Mouse (Mus musculus) stomach, embryonic 14.5 days (tissue): ENCODE data around the gene Nts. TPM values are rescaled to one million over a fixed set of nuclear protein-coding genes. Genes with fewer than 3 reads are reported as not detected.
"Not testable (repeated sequence)": the region's sequence is repeated elsewhere in the genome, so short reads cannot be mapped to it uniquely, and the experiment has no call there.

ENCODE experiments used
- ATAC-seq: fragments of 200-750 bp; cut with Nextera tagmentation; 2 replicates; pipeline ENCODE4 v1.8.0; 2017; ENCODE audit warnings: low read depth, moderate TSS enrichment; ENCODE audit not compliant: insufficient number of reproducible peaks, insufficient read depth, low FRiP score
- H3K27ac ChIP-seq: fragments of 300-500 bp; sonication (generic); 2 replicates; pipeline ENCODE4 v1.5.1; 2014; ENCODE audit warnings: mild to moderate bottlenecking, low read length, moderate library complexity, mixed read lengths
- H3K27me3 ChIP-seq: fragments of 300-500 bp; sonication (generic); 2 replicates; pipeline ENCODE4 v1.6.1; 2014; ENCODE audit warnings: low read length, control low read depth, mixed read lengths; ENCODE audit not compliant: control insufficient read depth, insufficient read depth
- H3K36me3 ChIP-seq: fragments of 300-500 bp; sonication (generic); 2 replicates; pipeline ENCODE4 v1.6.1; 2014; ENCODE audit warnings: mild to moderate bottlenecking, control low read depth, low read length, moderate library complexity, mixed read lengths; ENCODE audit not compliant: control insufficient read depth, insufficient read depth
- H3K4me1 ChIP-seq: fragments of 300-500 bp; sonication (generic); 2 replicates; pipeline ENCODE4 v1.6.1; 2014; ENCODE audit warnings: low read length, control low read depth, mixed read lengths; ENCODE audit not compliant: control insufficient read depth, insufficient read depth
- H3K4me2 ChIP-seq: fragments of 300-500 bp; sonication (generic); replicated peaks from 2 replicates; pipeline ENCODE4 v1.6.1; 2014; ENCODE audit warnings: low read depth, low read length, control low read depth
- H3K4me3 ChIP-seq: fragments of 300-500 bp; sonication (generic); 2 replicates; pipeline ENCODE4 v1.5.1; 2014; ENCODE audit warnings: low read depth, low read length, control low read depth
- H3K9ac ChIP-seq: fragments of 300-500 bp; sonication (generic); replicated peaks from 2 replicates; pipeline ENCODE4 v1.6.1; 2014; ENCODE audit warnings: low read depth, mild to moderate bottlenecking, control low read depth, low read length, moderate library complexity, mixed read lengths
- H3K9me3 ChIP-seq: fragments of 300-500 bp; sonication (generic); 2 replicates; pipeline ENCODE4 v1.6.1; 2016; ENCODE audit warnings: low read depth, low read length, control low read depth; ENCODE audit not compliant: control insufficient read depth
- WGBS: fragments of 180-500 bp; shearing (Covaris S2); extraction: QIAGEN DNeasy Blood & Tissue Kit; methylation state at CpG from one replicate; pipeline ENCODE4 v1.1.7; 2014; 5-methylcytosine and 5-hydroxymethylcytosine counted together
- polyA plus RNA-seq: library from polyadenylated mRNA; unstranded; fragments of >200 nt; fragmentation: Nextera tagmentation; extraction: Ambion mirVana; gene quantifications from 2 replicates; pipeline ENCODE4 v1.2.1, GENCODE M21; 2014

The Nts gene
- polyA plus RNA-seq, 1 experiment from 2014 or later: 0.52 TPM

- H3K4me2 ChIP-seq: no peak overlapping the region
- ATAC-seq: no peak
- H3K9me3 ChIP-seq: no peaks in the 10 kb centered on the region
- H3K36me3 ChIP-seq: no peaks in the 10 kb centered on the region
- H3K4me3 ChIP-seq: no peak overlapping the region
- H3K4me1 ChIP-seq: no peaks in the 10 kb centered on the region
- no peak overlapping the region for H3K27ac ChIP-seq
- WGBS: 9% methylated on average over 7 of the region's 7 CpGs
- H3K9ac ChIP-seq: no peak overlapping the region
- no peaks in the 10 kb centered on the region for H3K27me3 ChIP-seq
These were observed 38.5 kb downstream of the Nts start for GRCm38 (mm10) chr10:102451756-102452155.

- WGBS: 5% methylated on average over 7 of the region's 7 CpGs
- Histone ChIP-seq H3K36me3 (no peaks in the 10 kb centered on the region), H3K9ac (no peak overlapping the region), H3K9me3 (no peaks in the 10 kb centered on the region), H3K27me3 (no peaks in the 10 kb centered on the region), H3K4me1 (no peaks in the 10 kb centered on the region), H3K4me3 (no peak overlapping the region), H3K27ac (no peak overlapping the region), H3K4me2 (no peak overlapping the region)
- ATAC-seq: no peak
These were observed 40.8 kb downstream of the Nts start for GRCm38 (mm10) chr10:102449449-102449848.

- Histone ChIP-seq H3K4me1 (no peaks in the 10 kb centered on the region), H3K9ac (no peak overlapping the region), H3K9me3 (no peaks in the 10 kb centered on the region), H3K4me2 (no peak overlapping the region), H3K27me3 (no peaks in the 10 kb centered on the region), H3K36me3 (no peaks in the 10 kb centered on the region), H3K27ac (no peak overlapping the region), H3K4me3 (no peak overlapping the region)
- 20% methylated on average over 2 of the region's 2 CpGs for WGBS
- ATAC-seq: peak; percentile 56; the same call in 1 of the 2 replicates
These were observed 45.3 kb downstream of the Nts start for GRCm38 (mm10) chr10:102444912-102445556.

- H3K36me3 ChIP-seq, H3K4me3 ChIP-seq, ATAC-seq: not testable (repeated sequence)
These were observed 54.8 kb downstream of the Nts start for GRCm38 (mm10) chr10:102435467-102435866.

GRCm38 (mm10) chr10:102435048-102435447 is 55.2 kb downstream of the Nts start:
- not testable (repeated sequence) for H3K9ac ChIP-seq, H3K36me3 ChIP-seq, H3K4me2 ChIP-seq, ATAC-seq, H3K27ac ChIP-seq, H3K4me1 ChIP-seq, H3K4me3 ChIP-seq, H3K27me3 ChIP-seq, H3K9me3 ChIP-seq
- 11% methylated on average over 5 of the region's 7 CpGs for WGBS

More at GRCm38 (mm10) chr10:102435467-102435866, 54.8 kb downstream of the Nts start:
- WGBS: 23% methylated on average over 6 of the region's 6 CpGs
- H3K27ac ChIP-seq, H3K9me3 ChIP-seq, H3K4me1 ChIP-seq, H3K9ac ChIP-seq, H3K27me3 ChIP-seq: not testable (repeated sequence)
- peak overlapping the region; percentile 23; the same call in 1 of the 2 replicates for H3K4me2 ChIP-seq

Other genes with a start within 250 kb of the Nts start
- 7.0 and 7.3 TPM in 2 replicates for gene Rassf9, start 21.7 kb upstream of the Nts start, polyA plus RNA-seq